Mouse (Mus musculus): ENCODE results near the gene Gm5741.

GRCm38 (mm10) chr8:85035728-85036310 is 32.0 kb downstream of the Gm5741 start:
- no peak for TF ChIP-seq USF1 (IDR thresholded peaks at IDR 0.05; ENCODE audit: low read depth)
- no peak for TF ChIP-seq CTCF (IDR thresholded peaks at IDR 0.05; ENCODE audit: control insufficient read depth, insufficient read depth, insufficient read length)
- TF ChIP-seq MYOD1 (IDR thresholded peaks at IDR 0.05; ENCODE audit: control insufficient read depth, insufficient read length, low read depth) = no peak
- TF ChIP-seq MAX (IDR thresholded peaks at IDR 0.05) = no peak

Data from C2C12 (cell line).